Mouse (Mus musculus): Measurements from ENCODE around the gene Nr4a1. TPM values are rescaled to one million over a fixed set of nuclear protein-coding genes. Genes with fewer than 3 reads are reported as not detected.

The Nr4a1 gene
- polyA plus RNA-seq, 1 experiment: 9.3 TPM

- WGBS: 93% methylated on average over 5 of the region's 5 CpGs
- DNase-seq (ENCODE audit: low read depth, low spot score): no peak
Measured at GRCm38 (mm10) chr15:101323511-101323910, 69.4 kb downstream of the Nr4a1 start.

Other genes starting within 250 kb of the Nr4a1 start
- not detected in 2 replicates for gene Gm47841, start 206.9 kb upstream of the Nr4a1 start, polyA plus RNA-seq (2012; rRNA removed)
- 2.8 and 3.0 TPM in 2 replicates for gene Fignl2, start 175.7 kb upstream of the Nr4a1 start, polyA plus RNA-seq (2012; rRNA removed)
- not detected in 2 replicates for gene Ankrd33, start 138.5 kb upstream of the Nr4a1 start, polyA plus RNA-seq (2012; rRNA removed)
- 20.7 and 27.0 TPM in 2 replicates for gene Acvrl1, start 125.7 kb upstream of the Nr4a1 start, polyA plus RNA-seq (2012; rRNA removed)
- 31.7 and 40.5 TPM in 2 replicates for gene Acvr1b, start 80.2 kb upstream of the Nr4a1 start, polyA plus RNA-seq (2012; rRNA removed)
- 2.2 and 2.8 TPM in 2 replicates for gene Grasp, start 30.1 kb upstream of the Nr4a1 start, polyA plus RNA-seq (2012; rRNA removed)
- gene Atg101, start 30.0 kb downstream of the Nr4a1 start, polyA plus RNA-seq (2012; rRNA removed): 36.1 and 37.9 TPM in 2 replicates
- gene 6030408B16Rik, start 38.9 kb downstream of the Nr4a1 start, polyA plus RNA-seq (2012; rRNA removed): not detected in 2 replicates
- gene Krt80, start 115.9 kb downstream of the Nr4a1 start, polyA plus RNA-seq (2012; rRNA removed): 1.0 and 1.1 TPM in 2 replicates
- 33.0 and 44.4 TPM in 2 replicates for gene Krt7, start 156.8 kb downstream of the Nr4a1 start, polyA plus RNA-seq (2012; rRNA removed)
- gene Krt87, start 184.5 kb downstream of the Nr4a1 start, polyA plus RNA-seq (2012; rRNA removed): 0.62 and 1.3 TPM in 2 replicates
- 0.09 and 0.12 TPM in 2 replicates for gene Krt88, start 193.5 kb downstream of the Nr4a1 start, polyA plus RNA-seq (2012; rRNA removed)
- not detected in 2 replicates for gene Krt81, start 209.5 kb downstream of the Nr4a1 start, polyA plus RNA-seq (2012; rRNA removed)
- gene Krt86, start 219.2 kb downstream of the Nr4a1 start, polyA plus RNA-seq (2012; rRNA removed): 0.09 TPM in 1 of 2 replicates, not detected in the other
- 0.07 and 0.25 TPM in 2 replicates for gene Krt83, start 237.2 kb downstream of the Nr4a1 start, polyA plus RNA-seq (2012; rRNA removed)

Data from large intestine, adult 2 months (tissue).